Comparison of ENCODE assay signal across 1 mouse cellular context in genomic region chr11:101118105-101118504, GRCm38 (mm10).
A peak's percentile ranks its signal among the peaks of the same experiment; 100 is the strongest.
TF ChIP-seq lines count a peak whose summit lies in the region.

No protein-coding gene starts in this region.

TF ChIP-seq in MEL, 35 proteins besides CTCF, POLR2A, EP300 and RAD21:
- TF ChIP-seq CHD2 (IDR thresholded peaks at IDR 0.05; ENCODE audit: low read length) (no peak), MAFK (IDR thresholded peaks at IDR 0.05; ENCODE audit: borderline replicate concordance, low read depth, low read length) (no peak), MYB (IDR thresholded peaks at IDR 0.05; ENCODE audit: low read depth, low read length) (no peak), GABPA (IDR thresholded peaks at IDR 0.05; ENCODE audit: low read depth, low read length) (no peak), UBTF (IDR thresholded peaks at IDR 0.05; ENCODE audit: borderline replicate concordance, insufficient read depth, low read depth, low read length) (no peak), ELF1 (IDR thresholded peaks at IDR 0.05; ENCODE audit: low read depth, low read length) (peak; percentile 44; the same call in 1 of the 2 replicates)
